Mouse (Mus musculus) MEL (cell line): ENCODE measurements around the gene Ube2o. TPM values are rescaled to one million over a fixed set of nuclear protein-coding genes. Genes with fewer than 3 reads are reported as not detected.

ENCODE experiments used
- DNase-seq: peaks from one replicate; pipeline ENCODE4 v3.0.0; 2011; ENCODE audit warnings: low read depth, low spot score
- H3K27ac ChIP-seq: 2 replicates; pipeline ENCODE4 v1.5.1; 2012; ENCODE audit warnings: low read depth, mild to moderate bottlenecking, control low read depth, low read length, moderate library complexity; ENCODE audit not compliant: control insufficient read depth
- H3K27me3 ChIP-seq, 2 experiments: fragments of 150-350 bp in 1 of 2; sonication (generic) in 1 of 2; 2 replicates each; pipeline ENCODE4 v1.6.1; 2012; ENCODE audit warnings: low read length in 2 of 2, mild to moderate bottlenecking in 2 of 2, improper control_type of control experiment in 1 of 2, moderate library complexity in 1 of 2; ENCODE audit not compliant: insufficient read depth in 2 of 2, control insufficient read depth in 1 of 2
- H3K36me3 ChIP-seq, 2 experiments: 2 replicates each; pipeline ENCODE4 v1.6.1; 2012 to 2014; ENCODE audit warnings: low read length in 2 of 2, improper control_type of control experiment in 1 of 2, inconsistent platforms in 1 of 2, mild to moderate bottlenecking in 1 of 2; ENCODE audit not compliant: insufficient read depth in 2 of 2, control insufficient read depth in 1 of 2
- H3K4me1 ChIP-seq, 2 experiments: fragments of 150-350 bp in 1 of 2; sonication (generic) in 1 of 2; 2 replicates each; pipeline ENCODE4 v1.6.1; 2012; ENCODE audit warnings: low read length in 2 of 2, improper control_type of control experiment in 1 of 2, mild to moderate bottlenecking in 1 of 2; ENCODE audit not compliant: insufficient read depth in 2 of 2, control insufficient read depth in 1 of 2
- H3K4me3 ChIP-seq, 2 experiments: fragments of 150-350 bp in 1 of 2; sonication (generic) in 1 of 2; 2 replicates each; pipeline ENCODE4 v1.5.1; 2012; ENCODE audit warnings: low read depth in 2 of 2, low read length in 2 of 2, mild to moderate bottlenecking in 2 of 2, moderate library complexity in 2 of 2, control low read depth in 1 of 2, improper control_type of control experiment in 1 of 2; ENCODE audit not compliant: control insufficient read depth in 1 of 2, insufficient read depth in 1 of 2
- H3K79me2 ChIP-seq: 2 replicates; pipeline ENCODE4 v1.6.1; 2012; ENCODE audit warnings: mild to moderate bottlenecking, low read length, moderate library complexity; ENCODE audit not compliant: control insufficient read depth, poor library complexity, insufficient read depth
- H3K9ac ChIP-seq: 2 replicates; pipeline ENCODE4 v1.6.1; 2012; ENCODE audit warnings: low read depth, mild to moderate bottlenecking, control low read depth, low read length, moderate library complexity; ENCODE audit not compliant: control insufficient read depth, poor library complexity, severe bottlenecking
- H3K9me3 ChIP-seq: fragments of 150-350 bp; sonication (generic); replicated peaks from 2 replicates; pipeline ENCODE4 v1.6.1; 2012; ENCODE audit warnings: mild to moderate bottlenecking, low read length, improper control_type of control experiment, moderate library complexity; ENCODE audit not compliant: insufficient read depth
- BHLHE40 ChIP-seq: IDR thresholded peaks from 2 replicates; pipeline ENCODE4 v1.6.1; 2012; ENCODE audit warnings: low read depth, mild to moderate bottlenecking, inconsistent platforms, low read length, improper control_type of control experiment, borderline replicate concordance
- CHD1 ChIP-seq: IDR thresholded peaks from 2 replicates; pipeline ENCODE4 v1.6.1; 2012; ENCODE audit warnings: low read depth, mild to moderate bottlenecking, inconsistent platforms, low read length, improper control_type of control experiment
- CHD2 ChIP-seq: IDR thresholded peaks from 2 replicates; pipeline ENCODE4 v1.6.1; 2011; ENCODE audit warnings: low read length, improper control_type of control experiment
- CTCF ChIP-seq, 3 experiments: IDR thresholded peaks in 2 of 3; conservative IDR thresholded peaks in 1 of 3; 2 replicates each; pipeline ENCODE4 v1.5.1; 2011 to 2012; ENCODE audit warnings: low read length in 3 of 3, low read depth in 2 of 3, mild to moderate bottlenecking in 2 of 3, improper control_type of control experiment in 1 of 3, inconsistent platforms in 1 of 3, mixed read lengths in 1 of 3, moderate library complexity in 1 of 3; ENCODE audit not compliant: control insufficient read depth in 1 of 3, insufficient read depth in 1 of 3, poor library complexity in 1 of 3, severe bottlenecking in 1 of 3
- E2F4 ChIP-seq: IDR thresholded peaks from 2 replicates; pipeline ENCODE4 v1.6.1; 2011; ENCODE audit warnings: low read depth, low read length, improper control_type of control experiment, borderline replicate concordance
- ELF1 ChIP-seq: IDR thresholded peaks from 2 replicates; pipeline ENCODE4 v1.6.1; 2014; ENCODE audit warnings: low read depth, mild to moderate bottlenecking, inconsistent platforms, low read length, improper control_type of control experiment, moderate library complexity
- EP300 ChIP-seq, 2 experiments: IDR thresholded peaks; 2 replicates each; pipeline ENCODE4 v1.6.1; 2011; ENCODE audit warnings: improper control_type of control experiment in 2 of 2, low read length in 2 of 2, low read depth in 1 of 2, mild to moderate bottlenecking in 1 of 2
- GABPA ChIP-seq: IDR thresholded peaks from 2 replicates; pipeline ENCODE4 v1.6.1; 2012; ENCODE audit warnings: low read depth, mild to moderate bottlenecking, inconsistent platforms, low read length, improper control_type of control experiment, moderate library complexity
- HCFC1 ChIP-seq: IDR thresholded peaks from 2 replicates; pipeline ENCODE4 v1.6.1; 2012; ENCODE audit warnings: low read depth, mild to moderate bottlenecking, inconsistent platforms, low read length, improper control_type of control experiment, moderate library complexity
- JUND ChIP-seq: IDR thresholded peaks from 2 replicates; pipeline ENCODE4 v1.6.1; 2011; ENCODE audit warnings: low read depth, mild to moderate bottlenecking, improper control_type of control experiment, low read length
- KAT2A ChIP-seq: conservative IDR thresholded peaks from 2 replicates; pipeline ENCODE4 v1.6.1; 2012; ENCODE audit warnings: low read depth, low read length, improper control_type of control experiment, inconsistent platforms
- MXI1 ChIP-seq: IDR thresholded peaks from 2 replicates; pipeline ENCODE4 v1.6.1; 2011; ENCODE audit warnings: mild to moderate bottlenecking, low read depth, low read length, improper control_type of control experiment
- NELFE ChIP-seq: IDR thresholded peaks from 2 replicates; pipeline ENCODE4 v1.6.1; 2011; ENCODE audit warnings: low read depth, low read length, improper control_type of control experiment
- POLR2A ChIP-seq, 2 experiments: IDR thresholded peaks; 2 replicates each; pipeline ENCODE4 v1.6.1; 2011 to 2012; ENCODE audit warnings: low read length in 2 of 2, mild to moderate bottlenecking in 2 of 2, control low read depth in 1 of 2, improper control_type of control experiment in 1 of 2, low read depth in 1 of 2, moderate library complexity in 1 of 2; ENCODE audit not compliant: control insufficient read depth in 1 of 2, insufficient read depth in 1 of 2, poor library complexity in 1 of 2
- POLR2AphosphoS2 ChIP-seq: IDR thresholded peaks from 2 replicates; pipeline ENCODE4 v1.6.1; 2011; ENCODE audit warnings: low read length, improper control_type of control experiment
- RCOR1 ChIP-seq: IDR thresholded peaks from 2 replicates; pipeline ENCODE4 v1.6.1; 2012; ENCODE audit warnings: low read depth, mild to moderate bottlenecking, inconsistent platforms, low read length, improper control_type of control experiment
- SIN3A ChIP-seq: IDR thresholded peaks from 2 replicates; pipeline ENCODE4 v1.6.1; 2012; ENCODE audit warnings: low read length, improper control_type of control experiment, inconsistent platforms
- SMC3 ChIP-seq: IDR thresholded peaks from 2 replicates; pipeline ENCODE4 v1.6.1; 2011; ENCODE audit warnings: low read depth, low read length, improper control_type of control experiment
- TBP ChIP-seq: IDR thresholded peaks from 2 replicates; pipeline ENCODE4 v1.8.0; 2011; ENCODE audit warnings: low read depth, low read length, improper control_type of control experiment
- USF2 ChIP-seq, 2 experiments: IDR thresholded peaks; 2 replicates each; pipeline ENCODE4 v1.6.1; 2011 to 2012; ENCODE audit warnings: improper control_type of control experiment in 2 of 2, low read length in 2 of 2, borderline replicate concordance in 1 of 2, inconsistent platforms in 1 of 2, low read depth in 1 of 2, mild to moderate bottlenecking in 1 of 2; ENCODE audit not compliant: insufficient read depth in 1 of 2
- ZC3H11A ChIP-seq: IDR thresholded peaks from 2 replicates; pipeline ENCODE4 v1.6.1; 2012; ENCODE audit warnings: low read depth, mild to moderate bottlenecking, inconsistent platforms, low read length, improper control_type of control experiment
- ZNF384 ChIP-seq: IDR thresholded peaks from 2 replicates; pipeline ENCODE4 v1.6.1; 2012; ENCODE audit warnings: low read depth, mild to moderate bottlenecking, inconsistent platforms, low read length, improper control_type of control experiment
- polyA plus RNA-seq, 2 experiments: library from polyadenylated mRNA; stranded (reverse) in 1 of 2; unstranded in 1 of 2; fragments of >175 nt in 1 of 2; fragments of >200 nt in 1 of 2; gene quantifications; 2 replicates each; pipeline versions ENCODE4 v1.2.1 to v1.2.4; 2012; ENCODE audit warnings: low replicate concordance in 2 of 2, low read depth in 1 of 2; ENCODE audit not compliant: insufficient read length in 2 of 2, insufficient read depth in 1 of 2, missing spikeins in 1 of 2
- total RNA-seq: library from RNA; depleted of rRNA; stranded (reverse); fragments of 300-350 nt; gene quantifications from 2 replicates; pipeline ENCODE4 v1.2.3, GENCODE M21; 2012

The Ube2o gene
- total and polyA plus RNA-seq, 3 experiments: 22.9 to 42.8 TPM; not detected in 1

DNA sequence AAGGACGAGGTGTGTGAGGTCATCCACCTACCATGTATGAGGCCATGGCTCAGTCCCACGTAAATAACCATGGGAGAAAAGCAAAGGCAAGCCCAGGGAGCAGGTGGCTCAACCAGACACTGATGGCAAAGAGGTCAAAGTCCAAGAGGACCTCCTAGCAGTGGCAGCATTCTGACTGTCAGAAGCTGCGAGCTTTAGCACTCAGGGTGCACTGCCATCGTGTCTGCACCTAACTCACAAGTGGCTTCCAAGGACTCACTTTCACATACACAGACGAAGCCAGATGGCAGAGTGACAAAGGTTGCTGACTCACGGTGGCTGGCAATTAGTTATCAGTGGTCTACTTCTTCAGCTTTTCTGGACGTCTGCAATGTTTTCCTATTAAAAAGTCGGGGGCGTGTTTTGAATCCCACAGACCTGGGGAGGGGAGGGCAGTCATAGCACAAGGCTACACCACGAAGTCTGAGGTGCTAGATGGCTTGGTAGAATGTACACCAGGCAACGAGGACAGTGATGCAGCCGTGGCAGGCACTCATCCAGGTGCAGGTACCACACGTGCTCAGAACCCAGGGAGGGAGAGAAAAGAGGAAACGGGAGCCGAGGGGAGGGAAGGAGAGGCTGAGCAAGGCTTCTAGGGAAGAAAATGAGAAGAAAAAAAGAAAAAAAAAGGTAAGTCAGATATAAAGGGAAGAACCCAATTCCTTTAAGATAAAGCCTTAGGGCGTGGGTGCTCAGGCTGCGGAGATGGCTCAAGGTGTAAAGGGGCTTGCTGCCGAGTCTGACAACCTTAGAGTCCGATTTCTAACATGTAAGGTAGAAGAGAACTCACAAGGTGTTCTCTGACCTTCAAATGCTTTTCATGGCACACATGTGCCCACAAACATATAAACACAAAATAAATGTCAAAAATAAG lies 9.2 kb downstream of the Ube2o start (continued):
- TF ChIP-seq ZC3H11A (no peak; the same call in 1 of the 2 replicates), GABPA (peak; percentile 96), KAT2A (peak; percentile 23; the same call in 1 of the 2 replicates), E2F4 (no peak), CHD1 (peak; percentile 27; the same call in 1 of the 2 replicates), ELF1 (peak; percentile 47), SIN3A (peak; percentile 94), HCFC1 (no peak; the same call in 1 of the 2 replicates), ZNF384 (peak; percentile 91), RCOR1 (peak; percentile 43), POLR2AphosphoS2 (no peak; the same call in 1 of the 2 replicates)

GRCm38 (mm10) chr11:116570821-116571220 lies 10.4 kb downstream of the Ube2o start:
- Histone ChIP-seq H3K27ac (no peak overlapping the region), H3K9me3 (no peaks in the 10 kb centered on the region), H3K36me3 (peaks cover 0 to 31% of the 10 kb centered on the region in 2 experiments; a peak in 2 of 4 replicates), H3K9ac (no peak overlapping the region), H3K79me2 (peaks cover 44% of the 10 kb centered on the region; the same call in 1 of the 2 replicates), H3K27me3 (no peaks in the 10 kb centered on the region), H3K4me1 (peaks cover 18 to 41% of the 10 kb centered on the region in 2 experiments), H3K4me3 (no peak overlapping the region)
- TF ChIP-seq GABPA: no peak
- no peak for TF ChIP-seq NELFE
- no peak for TF ChIP-seq JUND
- TF ChIP-seq TBP: no peak
- no peak for DNase-seq

DNA sequence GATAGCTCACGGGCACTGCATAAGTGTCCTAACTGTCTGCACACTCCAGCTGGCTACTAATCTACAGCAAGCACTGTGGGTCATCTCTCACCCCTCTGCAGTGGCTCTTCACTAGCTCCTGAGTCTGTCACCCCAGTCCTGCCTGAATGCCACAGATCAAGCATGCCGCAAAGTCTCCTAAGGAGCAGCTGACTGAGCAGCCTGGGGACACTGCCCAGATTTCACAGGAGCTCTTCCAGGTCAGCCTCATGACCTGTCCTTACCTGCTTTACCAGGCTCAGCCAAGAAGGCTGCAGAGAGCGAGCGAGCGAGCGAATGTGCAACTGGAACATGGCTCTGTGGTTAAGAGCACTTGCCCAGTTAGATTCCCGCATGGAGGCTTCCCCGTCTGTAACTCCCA lies 13.7 kb downstream of the Ube2o start:
- no peaks in the 10 kb centered on the region for H3K9me3 ChIP-seq
- H3K36me3 ChIP-seq: peaks cover 0 to 17% of the 10 kb centered on the region in 2 experiments; a peak in 3 of 4 replicates
- no peak overlapping the region for H3K4me3 ChIP-seq
- no peak overlapping the region for H3K27ac ChIP-seq
- no peak for TF ChIP-seq KAT2A
- no peak for TF ChIP-seq BHLHE40
- no peak for TF ChIP-seq NELFE
- TF ChIP-seq POLR2A (IDR thresholded peaks at IDR 0.05; ENCODE audit: control insufficient read depth in 1 of 2, insufficient read depth in 1 of 2, low read depth in 1 of 2, low read length in 2 of 2, poor library complexity in 1 of 2): no peak
- TF ChIP-seq CTCF (IDR thresholded peaks at IDR 0.05 in 2 of 3, conservative IDR thresholded peaks at IDR 0.05 in 1 of 3; ENCODE audit: control insufficient read depth in 1 of 3, insufficient read depth in 1 of 3, low read depth in 2 of 3, low read length in 3 of 3, poor library complexity in 1 of 3, severe bottlenecking in 1 of 3): no peak
- no peak for TF ChIP-seq USF2 (IDR thresholded peaks at IDR 0.05; ENCODE audit: borderline replicate concordance in 1 of 2, insufficient read depth in 1 of 2, low read depth in 1 of 2, low read length in 2 of 2)
- no peak for TF ChIP-seq SMC3
- no peak for TF ChIP-seq MXI1
- no peak for TF ChIP-seq CHD2
- TF ChIP-seq E2F4: no peak
- TF ChIP-seq SIN3A: no peak
- TF ChIP-seq EP300 (IDR thresholded peaks at IDR 0.05; ENCODE audit: low read depth in 1 of 2, low read length in 2 of 2): no peak
- TF ChIP-seq RCOR1: no peak
- H3K4me1 ChIP-seq: peaks cover 9 to 16% of the 10 kb centered on the region in 2 experiments
- no peak overlapping the region for H3K9ac ChIP-seq
- no peak for DNase-seq
- H3K79me2 ChIP-seq: peaks cover 36% of the 10 kb centered on the region; the same call in 1 of the 2 replicates
- H3K27me3 ChIP-seq: no peaks in the 10 kb centered on the region
